Mouse (Mus musculus): ENCODE data around the gene Pzp. TPM values are rescaled to one million over a fixed set of nuclear protein-coding genes. Genes with fewer than 3 reads are reported as not detected.

Pzp gene
- total and polyA plus RNA-seq, 2 experiments from 2014 or later: not detected

DNA sequence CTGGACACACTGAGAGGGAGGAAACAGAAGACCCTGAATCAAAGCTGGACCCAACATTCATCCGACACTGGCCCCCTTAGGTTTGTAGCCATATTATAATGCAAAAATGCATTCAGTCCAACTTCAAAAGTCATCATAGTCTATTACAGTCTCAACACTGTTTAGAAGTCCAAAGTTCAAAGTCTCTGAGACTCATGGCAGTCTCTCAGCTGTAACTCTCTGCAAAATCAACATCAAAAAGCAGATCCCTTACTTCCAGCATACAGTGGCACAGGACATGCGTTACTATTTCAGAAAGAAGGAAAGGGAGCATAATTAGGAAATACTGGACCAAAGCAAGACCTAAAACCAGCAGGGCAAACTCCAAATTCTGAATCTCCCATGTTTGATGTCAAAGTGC lies 8.7 kb upstream of the Pzp start:
- Histone ChIP-seq H3K36me3 (ENCODE audit: insufficient read depth) (no peaks in the 10 kb centered on the region), H3K4me3 (ENCODE audit: low read depth, low read length) (no peak overlapping the region), H3K27ac (ENCODE audit: low read depth, low read length) (no peak overlapping the region), H3K9ac (no peak overlapping the region), H3K27me3 (ENCODE audit: insufficient read depth, low read length) (no peaks in the 10 kb centered on the region), H3K4me1 (ENCODE audit: insufficient read depth) (no peaks in the 10 kb centered on the region), H3K4me2 (ENCODE audit: low read depth) (no peak overlapping the region), H3K9me3 (ENCODE audit: low read length) (no peaks in the 10 kb centered on the region)
- ATAC-seq (no peak), DNase-seq (no peak)
- WGBS: 80% methylated on average over 2 of the region's 2 CpGs
- TF ChIP-seq CTCF (IDR thresholded peaks at IDR 0.05; ENCODE audit: low read depth): no peak

DNA sequence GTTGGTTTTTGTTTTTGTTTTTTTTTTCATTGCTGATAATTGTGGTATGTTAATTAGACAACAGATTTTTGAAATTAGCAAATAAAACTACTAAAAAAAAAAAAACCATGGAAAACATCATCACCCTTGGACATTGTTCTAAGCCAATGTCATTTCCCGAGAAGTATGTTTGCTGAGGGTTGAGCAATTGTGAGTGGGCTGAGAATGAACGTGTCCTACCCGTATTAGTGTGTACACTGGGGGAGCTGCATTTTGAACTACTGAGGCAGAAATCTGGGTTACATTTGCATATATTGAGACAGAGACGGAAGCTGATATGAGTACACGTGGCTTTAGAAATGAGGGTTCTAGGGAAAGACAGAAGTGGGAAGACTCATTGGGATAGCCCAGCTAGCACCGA lies 6.8 kb upstream of the Pzp start:
- Histone ChIP-seq H3K4me1 (ENCODE audit: insufficient read depth) (no peaks in the 10 kb centered on the region), H3K36me3 (ENCODE audit: insufficient read depth) (no peaks in the 10 kb centered on the region), H3K4me3 (ENCODE audit: low read depth, low read length) (no peak overlapping the region), H3K9ac (no peak overlapping the region), H3K4me2 (ENCODE audit: low read depth) (no peak overlapping the region), H3K27ac (ENCODE audit: low read depth, low read length) (no peak overlapping the region), H3K27me3 (ENCODE audit: insufficient read depth, low read length) (no peaks in the 10 kb centered on the region), H3K9me3 (ENCODE audit: low read length) (no peaks in the 10 kb centered on the region)
- TF ChIP-seq CTCF (IDR thresholded peaks at IDR 0.05; ENCODE audit: low read depth): no peak
- WGBS: 85% methylated on average over 6 of the region's 6 CpGs
- no peak for DNase-seq
- no peak for ATAC-seq

DNA sequence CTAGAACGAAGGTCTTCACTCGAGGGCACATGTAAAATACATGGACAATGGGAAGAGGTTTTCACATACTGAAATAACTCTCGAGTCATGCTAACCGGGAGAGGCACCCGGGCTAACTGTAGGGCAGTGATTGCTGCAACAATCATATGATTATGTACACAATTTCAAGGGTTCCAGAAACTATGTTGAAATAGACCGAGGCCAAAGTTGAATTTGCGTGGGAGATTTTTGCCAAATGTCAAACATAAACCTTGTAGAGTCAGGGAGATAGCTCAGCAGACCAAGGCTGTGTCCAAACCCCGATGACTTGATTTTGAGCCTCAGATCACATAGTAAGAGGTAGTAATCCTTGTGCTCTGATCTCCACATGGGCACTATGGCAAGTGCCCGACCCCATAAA lies 6.2 kb upstream of the Pzp start:
- H3K9ac ChIP-seq: no peak overlapping the region
- DNase-seq: no peak
- no peaks in the 10 kb centered on the region for H3K27me3 ChIP-seq (ENCODE audit: insufficient read depth, low read length)
- H3K27ac ChIP-seq (ENCODE audit: low read depth, low read length): no peak overlapping the region
- H3K4me1 ChIP-seq (ENCODE audit: insufficient read depth): no peaks in the 10 kb centered on the region
- 91% methylated on average over 9 of the region's 9 CpGs for WGBS
- H3K9me3 ChIP-seq (ENCODE audit: low read length): no peaks in the 10 kb centered on the region
- H3K4me3 ChIP-seq (ENCODE audit: low read depth, low read length): no peak overlapping the region
- no peak for TF ChIP-seq CTCF (IDR thresholded peaks at IDR 0.05; ENCODE audit: low read depth)
- H3K4me2 ChIP-seq (ENCODE audit: low read depth): no peak overlapping the region
- H3K36me3 ChIP-seq (ENCODE audit: insufficient read depth): no peaks in the 10 kb centered on the region
- no peak for ATAC-seq

DNA sequence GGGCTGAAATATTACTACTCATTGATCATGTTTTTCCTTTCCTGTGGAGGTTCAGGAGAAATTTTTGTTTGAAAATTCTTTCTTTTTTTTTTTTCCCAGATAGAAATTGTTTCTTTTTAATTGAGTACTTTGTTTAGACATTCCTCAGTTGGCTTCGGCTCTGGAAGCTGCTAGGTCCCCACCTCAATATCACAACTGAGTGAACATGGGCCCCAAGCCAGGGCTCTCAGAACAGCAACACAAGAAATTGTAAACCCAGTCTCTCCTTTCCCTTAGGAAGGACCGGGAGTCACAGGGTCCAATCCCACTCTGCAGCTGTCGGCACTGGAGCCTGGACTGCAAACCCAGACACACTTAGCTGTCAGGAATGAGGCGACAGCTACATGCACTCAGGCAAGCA lies 2.0 kb upstream of the Pzp start:
- no peaks in the 10 kb centered on the region for H3K9me3 ChIP-seq (ENCODE audit: low read length)
- WGBS: 70% methylated on average over 4 of the region's 4 CpGs

DNA sequence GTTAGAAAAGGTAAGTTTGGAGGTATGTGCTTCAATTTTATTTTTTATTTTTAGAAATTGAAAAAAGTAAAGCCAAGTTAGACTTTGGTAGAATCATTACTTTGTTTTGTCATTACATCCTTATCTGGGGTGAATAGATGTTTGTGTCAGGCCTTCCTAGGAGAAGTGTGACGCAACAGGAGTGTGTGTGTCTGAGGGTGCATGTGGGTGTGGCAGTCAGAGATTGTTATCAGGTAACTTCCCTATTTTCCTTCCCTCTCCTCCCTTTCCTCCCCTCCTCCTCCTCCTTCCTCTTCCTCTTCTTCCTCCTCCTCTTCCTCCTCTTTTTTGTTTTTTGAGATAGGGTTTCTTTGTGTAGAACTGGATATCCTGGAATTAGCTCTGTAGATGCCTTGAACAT lies 590 bp upstream of the Pzp start:
- no peak for TF ChIP-seq CTCF (IDR thresholded peaks at IDR 0.05; ENCODE audit: low read depth)
- Histone ChIP-seq H3K27me3 (ENCODE audit: insufficient read depth, low read length) (no peaks in the 10 kb centered on the region), H3K9ac (no peak overlapping the region), H3K4me2 (ENCODE audit: low read depth) (no peak overlapping the region), H3K36me3 (ENCODE audit: insufficient read depth) (no peaks in the 10 kb centered on the region), H3K9me3 (ENCODE audit: low read length) (no peaks in the 10 kb centered on the region), H3K27ac (ENCODE audit: low read depth, low read length) (no peak overlapping the region), H3K4me1 (ENCODE audit: insufficient read depth) (no peaks in the 10 kb centered on the region), H3K4me3 (ENCODE audit: low read depth, low read length) (no peak overlapping the region)
- DNase-seq (no peak), ATAC-seq (no peak)
- 93% methylated on average over 1 of the region's 1 CpGs for WGBS

More for the DNA sequence above, 2.0 kb upstream of the Pzp start:
- H3K4me2 ChIP-seq (ENCODE audit: low read depth): no peak overlapping the region
- H3K27ac ChIP-seq (ENCODE audit: low read depth, low read length): no peak overlapping the region
- no peak for TF ChIP-seq CTCF (IDR thresholded peaks at IDR 0.05; ENCODE audit: low read depth)
- H3K4me1 ChIP-seq (ENCODE audit: insufficient read depth): no peaks in the 10 kb centered on the region
- H3K4me3 ChIP-seq (ENCODE audit: low read depth, low read length): no peak overlapping the region
- ATAC-seq (no peak), DNase-seq (no peak)
- H3K9ac ChIP-seq: no peak overlapping the region
- no peaks in the 10 kb centered on the region for H3K36me3 ChIP-seq (ENCODE audit: insufficient read depth)
- no peaks in the 10 kb centered on the region for H3K27me3 ChIP-seq (ENCODE audit: insufficient read depth, low read length)

DNA sequence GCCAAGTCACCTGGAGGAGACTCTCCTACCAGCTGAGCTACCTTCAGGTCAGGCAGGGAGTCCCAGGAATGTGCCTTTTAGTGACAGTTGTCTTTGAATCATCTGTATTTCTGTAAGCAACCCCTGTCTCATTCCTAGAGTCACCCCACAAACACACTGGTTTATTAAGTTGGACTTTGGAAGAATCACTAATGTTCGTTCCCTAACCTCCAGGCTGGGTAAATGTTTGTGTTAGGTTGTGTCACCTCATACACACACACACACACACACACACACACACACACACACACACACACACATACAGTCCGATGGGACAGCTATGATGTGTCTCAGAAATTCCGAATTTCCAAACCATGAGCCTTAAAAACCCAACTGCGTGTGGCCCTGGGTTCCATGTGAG lies 719 bp downstream of the Pzp start:
- TF ChIP-seq CTCF (IDR thresholded peaks at IDR 0.05; ENCODE audit: low read depth): no peak

DNA sequence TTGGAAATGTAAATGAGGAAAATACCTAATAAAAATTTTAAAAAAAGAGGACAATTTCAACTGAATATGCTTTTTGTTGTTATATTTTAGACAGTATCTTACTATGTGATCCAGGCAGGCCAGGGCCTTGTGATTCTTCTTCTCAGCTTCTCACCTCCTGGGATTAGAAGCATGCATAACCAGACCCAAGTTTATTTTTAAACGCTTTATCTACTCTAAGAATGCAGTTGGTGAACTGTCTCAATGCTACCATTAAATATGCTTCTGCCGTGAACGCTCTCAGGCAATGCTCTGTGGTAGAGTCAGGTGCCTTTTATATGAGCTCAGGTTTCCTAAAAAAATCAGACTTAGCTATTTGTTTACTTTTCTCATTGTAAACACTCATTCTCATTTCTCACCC lies 3.2 kb downstream of the Pzp start:
- WGBS: 95% methylated on average over 3 of the region's 3 CpGs
- no peak overlapping the region for H3K4me3 ChIP-seq (ENCODE audit: low read depth, low read length)
- no peaks in the 10 kb centered on the region for H3K9me3 ChIP-seq (ENCODE audit: low read length)
- DNase-seq: no peak
- ATAC-seq: no peak
- H3K9ac ChIP-seq: no peak overlapping the region
- TF ChIP-seq CTCF (IDR thresholded peaks at IDR 0.05; ENCODE audit: low read depth): no peak
- H3K27ac ChIP-seq (ENCODE audit: low read depth, low read length): no peak overlapping the region
- H3K27me3 ChIP-seq (ENCODE audit: insufficient read depth, low read length): no peaks in the 10 kb centered on the region
- H3K4me2 ChIP-seq (ENCODE audit: low read depth): no peak overlapping the region
- H3K4me1 ChIP-seq (ENCODE audit: insufficient read depth): no peaks in the 10 kb centered on the region
- H3K36me3 ChIP-seq (ENCODE audit: insufficient read depth): no peaks in the 10 kb centered on the region

More for the DNA sequence above, 719 bp downstream of the Pzp start:
- no peak overlapping the region for H3K4me3 ChIP-seq (ENCODE audit: low read depth, low read length)
- H3K4me2 ChIP-seq (ENCODE audit: low read depth): no peak overlapping the region
- no peaks in the 10 kb centered on the region for H3K36me3 ChIP-seq (ENCODE audit: insufficient read depth)
- WGBS: 97% methylated on average over 4 of the region's 4 CpGs
- H3K27me3 ChIP-seq (ENCODE audit: insufficient read depth, low read length): no peaks in the 10 kb centered on the region
- no peak overlapping the region for H3K9ac ChIP-seq
- DNase-seq (no peak), ATAC-seq (no peak)
- H3K9me3 ChIP-seq (ENCODE audit: low read length): no peaks in the 10 kb centered on the region
- H3K27ac ChIP-seq (ENCODE audit: low read depth, low read length): no peak overlapping the region
- H3K4me1 ChIP-seq (ENCODE audit: insufficient read depth): no peaks in the 10 kb centered on the region

DNA sequence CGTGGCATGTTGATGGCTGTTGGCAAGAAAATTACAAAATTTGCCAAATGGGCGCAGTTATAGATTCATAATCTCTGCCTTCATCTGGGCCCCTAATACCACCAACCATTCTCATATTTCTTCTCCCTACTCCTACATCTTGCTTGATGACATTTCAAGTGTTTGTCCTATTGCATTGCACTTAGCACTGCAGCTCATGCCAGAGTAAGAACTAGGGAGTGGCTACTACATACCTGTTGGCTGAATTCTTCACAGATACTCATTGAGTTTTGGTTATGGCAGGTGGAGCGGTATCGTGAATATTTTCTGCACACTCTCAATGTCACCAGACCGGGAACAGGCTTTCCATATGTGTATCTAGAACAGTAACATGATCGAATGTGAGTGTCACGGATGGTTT lies 7.4 kb downstream of the Pzp start:
- no peak overlapping the region for H3K27ac ChIP-seq (ENCODE audit: low read depth, low read length)
- 88% methylated on average over 7 of the region's 7 CpGs for WGBS
- no peak overlapping the region for H3K4me2 ChIP-seq (ENCODE audit: low read depth)
- H3K9me3 ChIP-seq (ENCODE audit: low read length): no peaks in the 10 kb centered on the region
- ATAC-seq (no peak), DNase-seq (no peak)
- H3K4me3 ChIP-seq (ENCODE audit: low read depth, low read length): no peak overlapping the region
- H3K27me3 ChIP-seq (ENCODE audit: insufficient read depth, low read length): no peaks in the 10 kb centered on the region
- H3K9ac ChIP-seq: no peak overlapping the region
- H3K36me3 ChIP-seq (ENCODE audit: insufficient read depth): no peaks in the 10 kb centered on the region
- no peak for TF ChIP-seq CTCF (IDR thresholded peaks at IDR 0.05; ENCODE audit: low read depth)
- no peaks in the 10 kb centered on the region for H3K4me1 ChIP-seq (ENCODE audit: insufficient read depth)

All from forebrain, postnatal 0 days (tissue).